16 mouse cellular contexts compared by ENCODE assay signal in genomic region chr1:156669208-156669983, GRCm38 (mm10). TPM values are rescaled to one million over a fixed set of nuclear protein-coding genes. Genes with fewer than 3 reads are reported as not detected.
DNase-seq lines count a peak whose midpoint lies in the region; ATAC-seq and TF ChIP-seq lines count a peak whose summit lies in the region.
"Had no signal": no experiment of that assay in that cellular context is flagged by ENCODE, and none has a peak within 500 bp of the region (broad histone marks: within the 10 kb centered on the region; RNA-seq: fewer than 3 reads in every experiment).

No protein-coding gene starts in this region.

- H3K4me1 ChIP-seq in CH12.LX (ENCODE audit: control insufficient read depth in 1 of 2, insufficient read depth in 2 of 2) = peaks cover 20 to 72% of the 10 kb centered on the region in 2 experiments
- H3K4me1 ChIP-seq in ES-E14 (ENCODE audit: control insufficient read depth in 2 of 2, insufficient read depth in 2 of 2, low read length in 2 of 2, poor library complexity in 1 of 2) = peaks cover 6 to 15% of the 10 kb centered on the region in 2 experiments
- H3K4me1 ChIP-seq in lung, adult 2 months (ENCODE audit: control insufficient read depth, insufficient read depth, low read length) = peaks cover 32% of the 10 kb centered on the region

- WGBS in lung, adult 2 months = 38% methylated on average over 11 of the region's 11 CpGs

- H3K9ac ChIP-seq in CH12.LX (ENCODE audit: insufficient read depth, low read depth) (no peak overlapping the region), ES-E14 (ENCODE audit: insufficient read depth, low read depth, low read length, poor library complexity, severe bottlenecking) (peak overlapping the region; percentile 32; the same call in 1 of the 2 replicates)
- H3K9ac ChIP-seq: forebrain, embryonic 15.5 days; liver, embryonic 13.5 days; neural tube, embryonic 12.5 days had no signal

- TF ChIP-seq EP300 in CH12.LX (IDR thresholded peaks at IDR 0.05; ENCODE audit: low read length) = no peak

- H3K79me2 ChIP-seq in CH12.LX (replicated peaks; ENCODE audit: control insufficient read depth, extremely low read depth, insufficient read depth, poor library complexity, severe bottlenecking) = peaks cover 6% of the 10 kb centered on the region

- H3K27ac ChIP-seq in CH12.LX (ENCODE audit: insufficient read depth, low read depth) (peak overlapping the region; percentile 11), ES-E14 (ENCODE audit: insufficient read depth, low read depth, low read length, poor library complexity, severe bottlenecking) (peak overlapping the region; percentile 88)
- H3K27ac ChIP-seq: forebrain, embryonic 15.5 days; liver, embryonic 13.5 days; neural tube, embryonic 12.5 days had no signal

- dilution Hi-C loops in CH12.LX (cut with MboI; ENCODE audit: extremely low pct_ligation_motif_present, extremely low pct_unique_long_range_greater_than_20kb, low sequenced_read_pairs) = no loop called here

- no peak for TF ChIP-seq POLR2A in CH12.LX (IDR thresholded peaks at IDR 0.05; ENCODE audit: low read depth, low read length)
- TF ChIP-seq POLR2A in lung, adult 2 months (IDR thresholded peaks at IDR 0.05; ENCODE audit: borderline replicate concordance, extremely low read depth, low read depth, low read length) = 0 out of 2 replicates have a peak, but pooled peaks have one; percentile 22

- in situ Hi-C loops in CH12.LX (cut with MboI; ENCODE audit: low pct_ligation_motif_present, low pct_unique_long_range_greater_than_20kb, low sequenced_read_pairs) (no loop called here), ES-E14 (cut with MboI; ENCODE audit: low sequenced_read_pairs in 2 of 2, unreplicated experiment in 2 of 2) (no loop called here)

- H3K4me2 ChIP-seq in CH12.LX (ENCODE audit: insufficient read depth, low read depth, poor library complexity, severe bottlenecking) = no peak overlapping the region
- H3K4me2 ChIP-seq: forebrain, embryonic 15.5 days; liver, embryonic 13.5 days; neural tube, embryonic 12.5 days had no signal

- H3K9me3 ChIP-seq in CH12.LX (replicated peaks; ENCODE audit: low read length) = no peaks in the 10 kb centered on the region
- no peaks in the 10 kb centered on the region for H3K9me3 ChIP-seq in ES-E14 (ENCODE audit: control insufficient read depth, insufficient read depth, low read depth, low read length)
- H3K9me3 ChIP-seq: forebrain, embryonic 15.5 days; liver, embryonic 13.5 days; megakaryocyte, embryonic 14.5 days; neural tube, embryonic 12.5 days had no signal

- TF ChIP-seq RAD21 in CH12.LX (IDR thresholded peaks at IDR 0.05; ENCODE audit: low read depth, low read length) = no peak

- DNase-seq in CH12.LX (ENCODE audit: extremely low read depth) = no peak
- DNase-seq in ES-E14 (ENCODE audit: low read depth, low spot score) = no peak
- DNase-seq in lung, adult 2 months = peak; percentile 53
- DNase-seq in lung, postnatal 4 days = peak; percentile 47 to 67
- no peak for DNase-seq in kidney, postnatal 25 days
- no peak for DNase-seq in left cerebral cortex, adult 18-20 months (ENCODE audit: low spot score in 2 of 2)
- DNase-seq: adrenal gland, adult 8-10 months; B cell, adult 2 months; cerebellum, postnatal 14 days; liver, embryonic 13.5 days had no signal

- no peak overlapping the region for H3K4me3 ChIP-seq in CH12.LX (replicated peaks in 1 of 3; ENCODE audit: low read depth in 2 of 3, low read length in 2 of 3, poor library complexity in 1 of 3)
- H3K4me3 ChIP-seq in ES-E14 (ENCODE audit: insufficient read depth in 1 of 2, low read depth in 1 of 2, low read length in 2 of 2, poor library complexity in 1 of 2, severe bottlenecking in 1 of 2) = peak overlapping the region; percentile 14 to 29; a peak in 2 of 4 replicates
- H3K4me3 ChIP-seq in lung, adult 2 months (replicated peaks; ENCODE audit: extremely low read depth, low read depth, low read length) = no peak overlapping the region
- H3K4me3 ChIP-seq: forebrain, embryonic 15.5 days; liver, embryonic 13.5 days; megakaryocyte, embryonic 14.5 days; neural tube, embryonic 12.5 days had no signal

- H3K36me3 ChIP-seq in CH12.LX (replicated peaks in 1 of 2; ENCODE audit: control insufficient read depth in 1 of 2, insufficient read depth in 1 of 2, low read length in 1 of 2) = peaks cover 34 to 72% of the 10 kb centered on the region in 2 experiments
- 0 out of 2 replicates have a peak, but pooled peaks cover 4% of the 10 kb centered on the region for H3K36me3 ChIP-seq in ES-E14 (ENCODE audit: control insufficient read depth, insufficient read depth, low read length, poor library complexity, severe bottlenecking)
- H3K36me3 ChIP-seq: forebrain, embryonic 15.5 days; liver, embryonic 13.5 days; neural tube, embryonic 12.5 days had no signal

- no peaks in the 10 kb centered on the region for H3K27me3 ChIP-seq in CH12.LX (replicated peaks)
- H3K27me3 ChIP-seq: forebrain, embryonic 15.5 days; liver, embryonic 13.5 days; megakaryocyte, embryonic 14.5 days had no signal

- ATAC-seq in megakaryocyte, adult 5-6 weeks (ENCODE audit: poor library complexity, severe bottlenecking) = no peak
- ATAC-seq: forebrain, embryonic 15.5 days; inflammation-experienced regulatory T-cells, adult 6 months; midbrain, embryonic 16.5 days had no signal

- TF ChIP-seq CTCF in CH12.LX (conservative IDR thresholded peaks at IDR 0.05 in 1 of 2, IDR thresholded peaks at IDR 0.05 in 1 of 2; ENCODE audit: low read depth in 2 of 2, low read length in 2 of 2) = no peak
- TF ChIP-seq CTCF in lung, adult 2 months (IDR thresholded peaks at IDR 0.05; ENCODE audit: insufficient read depth, low read length) = no peak

TF ChIP-seq in CH12.LX, 34 proteins besides CTCF, POLR2A, EP300 and RAD21:
- no peak for TF ChIP-seq RCOR1 (conservative IDR thresholded peaks at IDR 0.05; ENCODE audit: low read depth, low read length)
- TF ChIP-seq KAT2A (IDR thresholded peaks at IDR 0.05; ENCODE audit: insufficient replicate concordance, low read length) = no peak
- no peak for TF ChIP-seq IRF4 (IDR thresholded peaks at IDR 0.05; ENCODE audit: low read depth, low read length)
- TF ChIP-seq JUN (IDR thresholded peaks at IDR 0.05; ENCODE audit: insufficient read depth, low read depth, low read length) = no peak
- TF ChIP-seq CHD2 (IDR thresholded peaks at IDR 0.05; ENCODE audit: low read length) = no peak

TF ChIP-seq in ES-E14, 5 proteins besides CTCF, POLR2A, EP300 and RAD21:
- TF ChIP-seq ZNF384 (IDR thresholded peaks at IDR 0.05; ENCODE audit: low read depth, low read length) (0 out of 2 replicates have a peak, but pooled peaks have one; percentile 26), ZC3H11A (IDR thresholded peaks at IDR 0.05; ENCODE audit: borderline replicate concordance, low read depth, low read length) (no peak)
TF ChIP-seq in ES-E14: peak in this region for 1.

RNA-seq across cellular contexts. Expression of gene Tor3a, which starts 4.8 kb away (rescaled TPM):
- total RNA-seq in CH12.LX (2012; rRNA removed) (37.2 and 37.6 TPM in 2 replicates), CH12.LX (2014; rRNA removed) (50.5 and 53.8 TPM in 2 replicates), ES-E14 (2012; rRNA removed) (17.2 and 38.2 TPM in 2 replicates)
- 85.7 and 88.6 TPM in 2 replicates for polyA plus RNA-seq in CH12.LX (2012; ENCODE audit: insufficient read length, low read depth)
- 73.2 and 105 TPM in 2 replicates for polyA plus RNA-seq in lung, adult 2 months (2012; rRNA removed)
- 1 to 10 TPM; 6.3 to 7.5 TPM for total RNA-seq in left cerebral cortex, adult 18-20 months (2021)
- 18.4 and 25.5 TPM in 2 replicates for total RNA-seq in megakaryocyte, adult 5-6 weeks (2015)
- 27.2 and 39.1 TPM in 2 replicates for total RNA-seq in megakaryocyte, adult 5-6 weeks (2017)

RNA-seq across cellular contexts. Expression of gene Fam20b, which starts 49.5 kb away (rescaled TPM):
- total RNA-seq in CH12.LX (2012; rRNA removed) = 22.3 and 23.0 TPM in 2 replicates
- total RNA-seq in CH12.LX (2014; rRNA removed) = 25.7 and 26.5 TPM in 2 replicates
- polyA plus RNA-seq in CH12.LX (2012; ENCODE audit: insufficient read length, low read depth) = 19.5 and 21.2 TPM in 2 replicates
- 20.1 and 22.2 TPM in 2 replicates for total RNA-seq in ES-E14 (2012; rRNA removed)
- polyA plus RNA-seq in lung, adult 2 months (2012; rRNA removed) = 16.3 and 25.9 TPM in 2 replicates
- 10 to 100 TPM; 78.2 to 80.1 TPM for total RNA-seq in left cerebral cortex, adult 18-20 months (2021)
- total RNA-seq in megakaryocyte, adult 5-6 weeks (2015) = 14.7 and 15.7 TPM in 2 replicates
- total RNA-seq in megakaryocyte, adult 5-6 weeks (2017) = 37.9 and 41.6 TPM in 2 replicates

Comparison
In these comparisons a context has a peak if more than half of its experiments do, and no peak if none do; other contexts are left out.
1. DNase-seq: peak in lung, adult 2 months (single experiment) and lung, postnatal 4 days (2 of 2); none in CH12.LX (single experiment), ES-E14 (single experiment), kidney, postnatal 25 days (0 of 2) and left cerebral cortex, adult 18-20 months (0 of 2).
2. H3K4me3 ChIP-seq: peak in ES-E14 (2 of 2); none in CH12.LX (0 of 3) and lung, adult 2 months (single experiment).